Mouse (Mus musculus): Measurements from ENCODE around the gene Nipal3. TPM values are rescaled to one million over a fixed set of nuclear protein-coding genes. Genes with fewer than 3 reads are reported as not detected.

Nipal3 gene
- polyA plus RNA-seq, 1 experiment = 0.91 TPM

- no peak for TF ChIP-seq MAX (IDR thresholded peaks at IDR 0.05)
- TF ChIP-seq USF1 (IDR thresholded peaks at IDR 0.05; ENCODE audit: low read depth) = no peak
- no peak for TF ChIP-seq CEBPB (IDR thresholded peaks at IDR 0.05; ENCODE audit: low read depth)
- no peak for TF ChIP-seq MYOD1 (IDR thresholded peaks at IDR 0.05; ENCODE audit: control insufficient read depth, insufficient read length, low read depth)
- TF ChIP-seq FOSL1 (IDR thresholded peaks at IDR 0.05; ENCODE audit: insufficient read depth, low read length, poor library complexity, severe bottlenecking) = no peak
- TF ChIP-seq MYOG (IDR thresholded peaks at IDR 0.05; ENCODE audit: control insufficient read depth, extremely low read depth, insufficient read length) = no peak
- TF ChIP-seq CTCF (IDR thresholded peaks at IDR 0.05; ENCODE audit: control insufficient read depth, insufficient read depth, insufficient read length) = peak; percentile 85
- Histone ChIP-seq H3K27me3 (ENCODE audit: control insufficient read depth, insufficient read depth, insufficient read length) (no peaks in the 10 kb centered on the region), H3ac (ENCODE audit: control insufficient read depth, insufficient read length, low read depth) (no peak overlapping the region), H3K79me3 (ENCODE audit: low read depth) (no peaks in the 10 kb centered on the region), H3K36me3 (ENCODE audit: control insufficient read depth, insufficient read depth) (no peaks in the 10 kb centered on the region), H3K4me3 (ENCODE audit: insufficient read depth, poor library complexity, severe bottlenecking) (no peak overlapping the region), H3K79me2 (ENCODE audit: control insufficient read depth, insufficient read depth) (no peaks in the 10 kb centered on the region)
Observed at GRCm38 (mm10) chr4:135411633-135412032, 83.2 kb downstream of the Nipal3 start.

GRCm38 (mm10) chr4:135406180-135406579 is 88.7 kb downstream of the Nipal3 start:
- no peak for TF ChIP-seq FOSL1 (IDR thresholded peaks at IDR 0.05; ENCODE audit: insufficient read depth, low read length, poor library complexity, severe bottlenecking)
- TF ChIP-seq MYOG (IDR thresholded peaks at IDR 0.05; ENCODE audit: control insufficient read depth, extremely low read depth, insufficient read length) = no peak
- no peak for TF ChIP-seq USF1 (IDR thresholded peaks at IDR 0.05; ENCODE audit: low read depth)
- TF ChIP-seq MYOD1 (IDR thresholded peaks at IDR 0.05; ENCODE audit: control insufficient read depth, insufficient read length, low read depth) = no peak
- TF ChIP-seq CTCF (IDR thresholded peaks at IDR 0.05; ENCODE audit: control insufficient read depth, insufficient read depth, insufficient read length) = no peak
- TF ChIP-seq CEBPB (IDR thresholded peaks at IDR 0.05; ENCODE audit: low read depth) = no peak
- Histone ChIP-seq H3K27me3 (ENCODE audit: control insufficient read depth, insufficient read depth, insufficient read length) (no peaks in the 10 kb centered on the region), H3K36me3 (ENCODE audit: control insufficient read depth, insufficient read depth) (no peaks in the 10 kb centered on the region), H3K79me3 (ENCODE audit: low read depth) (no peaks in the 10 kb centered on the region), H3K4me3 (ENCODE audit: insufficient read depth, poor library complexity, severe bottlenecking) (no peak overlapping the region), H3K79me2 (ENCODE audit: control insufficient read depth, insufficient read depth) (no peaks in the 10 kb centered on the region), H3ac (ENCODE audit: control insufficient read depth, insufficient read length, low read depth) (no peak overlapping the region)

- no peaks in the 10 kb centered on the region for H3K27me3 ChIP-seq (ENCODE audit: control insufficient read depth, insufficient read depth, insufficient read length)
- no peak for TF ChIP-seq MYOD1 (IDR thresholded peaks at IDR 0.05; ENCODE audit: control insufficient read depth, insufficient read length, low read depth)
- TF ChIP-seq CEBPB (IDR thresholded peaks at IDR 0.05; ENCODE audit: low read depth) = no peak
- TF ChIP-seq FOSL1 (IDR thresholded peaks at IDR 0.05; ENCODE audit: insufficient read depth, low read length, poor library complexity, severe bottlenecking) = no peak
- TF ChIP-seq USF1 (IDR thresholded peaks at IDR 0.05; ENCODE audit: low read depth) = no peak
- TF ChIP-seq MAX (IDR thresholded peaks at IDR 0.05) = no peak
- TF ChIP-seq MYOG (IDR thresholded peaks at IDR 0.05; ENCODE audit: control insufficient read depth, extremely low read depth, insufficient read length) = no peak
- TF ChIP-seq CTCF (IDR thresholded peaks at IDR 0.05; ENCODE audit: control insufficient read depth, insufficient read depth, insufficient read length) = no peak
- H3K79me2 ChIP-seq (ENCODE audit: control insufficient read depth, insufficient read depth) = no peaks in the 10 kb centered on the region
- H3K79me3 ChIP-seq (ENCODE audit: low read depth) = no peaks in the 10 kb centered on the region
- H3ac ChIP-seq (ENCODE audit: control insufficient read depth, insufficient read length, low read depth) = no peak overlapping the region
- no peak overlapping the region for H3K4me3 ChIP-seq (ENCODE audit: insufficient read depth, poor library complexity, severe bottlenecking)
- H3K36me3 ChIP-seq (ENCODE audit: control insufficient read depth, insufficient read depth) = no peaks in the 10 kb centered on the region
Observed at GRCm38 (mm10) chr4:135404916-135405315, 89.9 kb downstream of the Nipal3 start.

GRCm38 (mm10) chr4:135404048-135404447 is 90.8 kb downstream of the Nipal3 start:
- Histone ChIP-seq H3K79me3 (ENCODE audit: low read depth) (no peaks in the 10 kb centered on the region), H3K27me3 (ENCODE audit: control insufficient read depth, insufficient read depth, insufficient read length) (peaks cover 8% of the 10 kb centered on the region), H3K79me2 (ENCODE audit: control insufficient read depth, insufficient read depth) (no peaks in the 10 kb centered on the region), H3K4me3 (ENCODE audit: insufficient read depth, poor library complexity, severe bottlenecking) (no peak overlapping the region), H3ac (ENCODE audit: control insufficient read depth, insufficient read length, low read depth) (no peak overlapping the region), H3K36me3 (ENCODE audit: control insufficient read depth, insufficient read depth) (no peaks in the 10 kb centered on the region)
- TF ChIP-seq MAX (IDR thresholded peaks at IDR 0.05) = no peak
- TF ChIP-seq MYOD1 (IDR thresholded peaks at IDR 0.05; ENCODE audit: control insufficient read depth, insufficient read length, low read depth) = no peak
- no peak for TF ChIP-seq MYOG (IDR thresholded peaks at IDR 0.05; ENCODE audit: control insufficient read depth, extremely low read depth, insufficient read length)
- no peak for TF ChIP-seq CTCF (IDR thresholded peaks at IDR 0.05; ENCODE audit: control insufficient read depth, insufficient read depth, insufficient read length)
- no peak for TF ChIP-seq FOSL1 (IDR thresholded peaks at IDR 0.05; ENCODE audit: insufficient read depth, low read length, poor library complexity, severe bottlenecking)
- TF ChIP-seq USF1 (IDR thresholded peaks at IDR 0.05; ENCODE audit: low read depth) = no peak
- no peak for TF ChIP-seq CEBPB (IDR thresholded peaks at IDR 0.05; ENCODE audit: low read depth)

- Histone ChIP-seq H3K79me2 (ENCODE audit: control insufficient read depth, insufficient read depth) (no peaks in the 10 kb centered on the region), H3ac (ENCODE audit: control insufficient read depth, insufficient read length, low read depth) (no peak overlapping the region), H3K79me3 (ENCODE audit: low read depth) (no peaks in the 10 kb centered on the region), H3K36me3 (ENCODE audit: control insufficient read depth, insufficient read depth) (no peaks in the 10 kb centered on the region), H3K27me3 (ENCODE audit: control insufficient read depth, insufficient read depth, insufficient read length) (peaks cover 25% of the 10 kb centered on the region), H3K4me3 (ENCODE audit: insufficient read depth, poor library complexity, severe bottlenecking) (no peak overlapping the region)
- TF ChIP-seq CTCF (IDR thresholded peaks at IDR 0.05; ENCODE audit: control insufficient read depth, insufficient read depth, insufficient read length) = no peak
- TF ChIP-seq MAX (IDR thresholded peaks at IDR 0.05) = no peak
- no peak for TF ChIP-seq USF1 (IDR thresholded peaks at IDR 0.05; ENCODE audit: low read depth)
- TF ChIP-seq FOSL1 (IDR thresholded peaks at IDR 0.05; ENCODE audit: insufficient read depth, low read length, poor library complexity, severe bottlenecking) = no peak
- TF ChIP-seq MYOG (IDR thresholded peaks at IDR 0.05; ENCODE audit: control insufficient read depth, extremely low read depth, insufficient read length) = no peak
- no peak for TF ChIP-seq MYOD1 (IDR thresholded peaks at IDR 0.05; ENCODE audit: control insufficient read depth, insufficient read length, low read depth)
- no peak for TF ChIP-seq CEBPB (IDR thresholded peaks at IDR 0.05; ENCODE audit: low read depth)
Observed at GRCm38 (mm10) chr4:135401881-135402280, 93.0 kb downstream of the Nipal3 start.

GRCm38 (mm10) chr4:135397991-135398390 is 96.8 kb downstream of the Nipal3 start, which contains the start of gene Ncmap:
Ncmap (minus strand) TSS chr4:135398227.
- no peaks in the 10 kb centered on the region for H3K79me2 ChIP-seq (ENCODE audit: control insufficient read depth, insufficient read depth)
- H3K27me3 ChIP-seq (ENCODE audit: control insufficient read depth, insufficient read depth, insufficient read length) = peaks cover 31% of the 10 kb centered on the region
- H3K36me3 ChIP-seq (ENCODE audit: control insufficient read depth, insufficient read depth) = no peaks in the 10 kb centered on the region
- no peak for TF ChIP-seq MYOD1 (IDR thresholded peaks at IDR 0.05; ENCODE audit: control insufficient read depth, insufficient read length, low read depth)
- TF ChIP-seq CTCF (IDR thresholded peaks at IDR 0.05; ENCODE audit: control insufficient read depth, insufficient read depth, insufficient read length) = no peak
- no peak for TF ChIP-seq FOSL1 (IDR thresholded peaks at IDR 0.05; ENCODE audit: insufficient read depth, low read length, poor library complexity, severe bottlenecking)
- TF ChIP-seq USF1 (IDR thresholded peaks at IDR 0.05; ENCODE audit: low read depth) = no peak
- no peak for TF ChIP-seq MAX (IDR thresholded peaks at IDR 0.05)
- no peak for TF ChIP-seq MYOG (IDR thresholded peaks at IDR 0.05; ENCODE audit: control insufficient read depth, extremely low read depth, insufficient read length)
- no peak within 1 kb of the TSS for H3K4me3 ChIP-seq (ENCODE audit: insufficient read depth, poor library complexity, severe bottlenecking)
- no peaks in the 10 kb centered on the region for H3K79me3 ChIP-seq (ENCODE audit: low read depth)
- no peak within 1 kb of the TSS for H3ac ChIP-seq (ENCODE audit: control insufficient read depth, insufficient read length, low read depth)
